Mouse (Mus musculus): ENCODE measurements around the gene Gm5798. TPM values are rescaled to one million over a fixed set of nuclear protein-coding genes. Genes with fewer than 3 reads are reported as not detected.
"Not testable (repeated sequence)": the region's sequence is repeated elsewhere in the genome, so short reads cannot be mapped to it uniquely, and the experiment has no call there.

The Gm5798 gene
- polyA plus RNA-seq (2016; fragmentation: Nextera tagmentation; extraction: Ambion mirVana) = not detected in 2 replicates

GRCm38 (mm10) chr14:41348309-41348708 lies at the start of gene Gm5798:
Gene Gm5798 (plus strand): TSS chr14:41348609.
- 65% methylated on average over 2 of the region's 2 CpGs for WGBS

GRCm38 (mm10) chr14:41386279-41386678 lies 37.9 kb downstream of the Gm5798 start, which contains the start of gene Gm7945:
Gene Gm7945 (minus strand): TSS chr14:41386379.
- H3K9me3 ChIP-seq; DNase-seq (ENCODE audit: low spot score); H3K27ac ChIP-seq (replicated peaks); H3K36me3 ChIP-seq (replicated peaks); H3K4me3 ChIP-seq; H3K4me1 ChIP-seq; H3K27me3 ChIP-seq (replicated peaks; ENCODE audit: low read depth, poor library complexity, severe bottlenecking): not testable (repeated sequence)
- no CpG with 5 or more reads among the region's 3 CpGs for WGBS

More at GRCm38 (mm10) chr14:41348309-41348708, at the start of gene Gm5798:
- not testable (repeated sequence) for H3K27me3 ChIP-seq (replicated peaks; ENCODE audit: low read depth, poor library complexity, severe bottlenecking); H3K27ac ChIP-seq (replicated peaks); H3K4me3 ChIP-seq; H3K9me3 ChIP-seq; H3K4me1 ChIP-seq; DNase-seq (ENCODE audit: low spot score); H3K36me3 ChIP-seq (replicated peaks)

Other genes with a start within 250 kb of the Gm5798 start
- not detected in 2 replicates for gene Mat1a, start 243.6 kb upstream of the Gm5798 start, polyA plus RNA-seq (2016; fragmentation: Nextera tagmentation; extraction: Ambion mirVana)
- gene Sftpa1, start 216.8 kb upstream of the Gm5798 start, polyA plus RNA-seq (2016; fragmentation: Nextera tagmentation; extraction: Ambion mirVana) = not detected in 2 replicates
- gene Mbl1, start 197.2 kb upstream of the Gm5798 start, polyA plus RNA-seq (2016; fragmentation: Nextera tagmentation; extraction: Ambion mirVana) = not detected in 2 replicates
- gene Sftpd, start 163.5 kb upstream of the Gm5798 start, polyA plus RNA-seq (2016; fragmentation: Nextera tagmentation; extraction: Ambion mirVana) = not detected in 2 replicates
- 0.09 and 0.19 TPM in 2 replicates for gene Gm2832, start 69.8 kb upstream of the Gm5798 start, polyA plus RNA-seq (2016; fragmentation: Nextera tagmentation; extraction: Ambion mirVana)
- not detected in 2 replicates for gene Gm7945, start 37.8 kb downstream of the Gm5798 start, polyA plus RNA-seq (2016; fragmentation: Nextera tagmentation; extraction: Ambion mirVana)
- gene Gm6482, start 59.7 kb downstream of the Gm5798 start, polyA plus RNA-seq (2016; fragmentation: Nextera tagmentation; extraction: Ambion mirVana) = not detected in 2 replicates
- gene Gm7954, start 104.9 kb downstream of the Gm5798 start, polyA plus RNA-seq (2016; fragmentation: Nextera tagmentation; extraction: Ambion mirVana) = not detected in 2 replicates
- not detected in 2 replicates for gene Gm3486, start 140.9 kb downstream of the Gm5798 start, polyA plus RNA-seq (2016; fragmentation: Nextera tagmentation; extraction: Ambion mirVana)
- not detected in 2 replicates for gene Gm7970, start 207.0 kb downstream of the Gm5798 start, polyA plus RNA-seq (2016; fragmentation: Nextera tagmentation; extraction: Ambion mirVana)
- gene 1700049E17Rik2, start 224.6 kb downstream of the Gm5798 start, polyA plus RNA-seq (2016; fragmentation: Nextera tagmentation; extraction: Ambion mirVana) = not detected in 2 replicates

Data from embryonic facial prominence, embryonic 10.5 days (tissue).